Mouse (Mus musculus) lung, embryonic 14.5 days (tissue): ENCODE results near the gene Gps1. TPM values are rescaled to one million over a fixed set of nuclear protein-coding genes. Genes with fewer than 3 reads are reported as not detected.
"Not testable (repeated sequence)": the region's sequence is repeated elsewhere in the genome, so short reads cannot be mapped to it uniquely, and the experiment has no call there.

Source experiments
- ATAC-seq: fragments of 200-750 bp; cut with Nextera tagmentation; 2 replicates; pipeline ENCODE4 v1.8.0; 2017; ENCODE audit warnings: mild to moderate bottlenecking, moderate TSS enrichment, moderate library complexity; ENCODE audit not compliant: insufficient read depth
- DNase-seq: peaks from one replicate; pipeline ENCODE4 v3.0.0-alpha.2; 2015
- H3K27ac ChIP-seq: fragments of 300-500 bp; sonication (generic); 2 replicates; pipeline ENCODE4 v1.5.1; 2014; ENCODE audit warnings: low read depth, mild to moderate bottlenecking, moderate library complexity
- H3K27me3 ChIP-seq: fragments of 300-500 bp; sonication (generic); 2 replicates; pipeline ENCODE4 v1.6.1; 2014; ENCODE audit warnings: low read length, control low read depth; ENCODE audit not compliant: insufficient read depth
- H3K36me3 ChIP-seq: fragments of 300-500 bp; sonication (generic); 2 replicates; pipeline ENCODE4 v1.6.1; 2014; ENCODE audit warnings: control low read depth; ENCODE audit not compliant: insufficient read depth
- H3K4me1 ChIP-seq: fragments of 300-500 bp; sonication (generic); 2 replicates; pipeline ENCODE4 v1.6.1; 2014; ENCODE audit warnings: antibody characterized with exemption, control low read depth; ENCODE audit not compliant: insufficient read depth
- H3K4me2 ChIP-seq: fragments of 300-500 bp; sonication (generic); 2 replicates; pipeline ENCODE4 v1.6.1; 2014; ENCODE audit warnings: mild to moderate bottlenecking
- H3K4me3 ChIP-seq: fragments of 300-500 bp; sonication (generic); 2 replicates; pipeline ENCODE4 v1.5.1; 2014; ENCODE audit warnings: low read depth, low read length
- H3K9ac ChIP-seq: fragments of 300-500 bp; sonication (generic); 2 replicates; pipeline ENCODE4 v1.6.1; 2014
- H3K9me3 ChIP-seq: fragments of 300-500 bp; sonication (generic); 2 replicates; pipeline ENCODE4 v1.6.1; 2016; ENCODE audit warnings: low read depth, low read length, control low read depth
- CTCF ChIP-seq: IDR thresholded peaks from 2 replicates; pipeline ENCODE4 v1.5.1; 2016; ENCODE audit warnings: antibody characterized with exemption, low read depth
- WGBS: fragments of 180-500 bp; shearing (Covaris S2); extraction: QIAGEN DNeasy Blood & Tissue Kit; methylation state at CpG from one replicate; pipeline ENCODE4 v1.1.7; 2014; 5-methylcytosine and 5-hydroxymethylcytosine counted together
- polyA plus RNA-seq: library from polyadenylated mRNA; unstranded; fragments of >200 nt; fragmentation: Nextera tagmentation; extraction: Ambion mirVana; gene quantifications from 2 replicates; pipeline ENCODE4 v1.2.1, GENCODE M21; 2014

The Gps1 gene
- polyA plus RNA-seq, 1 experiment from 2014 or later: 257 TPM

GRCm38 (mm10) chr11:120760236-120760635 is 23.8 kb upstream of the Gps1 start:
- no peak overlapping the region for H3K4me2 ChIP-seq
- H3K4me3 ChIP-seq: no peak overlapping the region
- no peaks in the 10 kb centered on the region for H3K4me1 ChIP-seq
- no peak for TF ChIP-seq CTCF
- H3K9me3 ChIP-seq: peaks cover 7% of the 10 kb centered on the region
- no peak overlapping the region for H3K27ac ChIP-seq
- H3K36me3 ChIP-seq: no peaks in the 10 kb centered on the region
- ATAC-seq (no peak), DNase-seq (no peak)
- no peak overlapping the region for H3K9ac ChIP-seq
- H3K27me3 ChIP-seq: peaks cover 8% of the 10 kb centered on the region; the same call in 1 of the 2 replicates
- 79% methylated on average over 9 of the region's 9 CpGs for WGBS

DNA sequence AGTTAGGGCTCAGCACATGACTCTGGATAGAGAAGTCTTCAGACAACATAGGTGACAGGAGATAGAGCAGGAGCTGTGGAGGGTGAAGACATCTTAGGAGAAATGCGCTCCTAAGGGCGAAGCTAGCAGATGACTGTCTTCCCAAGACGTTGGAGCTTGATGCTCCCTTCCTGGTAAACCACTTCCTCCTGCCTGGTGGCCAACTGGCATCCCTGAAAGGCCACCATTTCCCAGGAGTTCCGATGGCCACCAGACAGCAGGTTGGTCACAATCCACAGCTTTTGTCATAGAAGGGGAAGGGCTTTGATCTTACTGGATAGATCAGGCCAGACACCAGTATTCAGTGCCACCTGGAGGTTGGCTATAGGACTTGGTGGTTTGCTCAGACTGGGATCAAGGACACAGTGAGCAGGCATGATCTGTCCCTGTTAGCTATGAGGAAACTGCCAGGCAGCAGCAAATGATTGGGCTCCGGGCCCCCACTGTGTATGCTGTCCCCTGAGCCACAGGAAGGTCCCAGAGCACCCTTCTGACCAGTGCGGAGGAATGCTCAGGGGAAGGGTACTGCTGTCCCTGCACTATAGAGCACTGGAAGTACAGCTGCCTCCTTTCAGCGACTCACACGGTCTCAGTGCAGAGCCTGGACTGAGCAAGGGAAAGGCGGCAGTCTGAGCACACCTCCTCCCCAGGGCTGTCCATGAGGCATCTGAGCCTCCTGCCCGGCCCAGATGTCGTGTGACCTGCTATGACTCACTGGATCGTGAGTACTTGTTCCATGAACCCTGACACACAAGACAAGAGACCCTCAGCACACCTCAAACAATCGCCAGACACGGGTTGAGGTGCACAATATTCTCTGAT is 22.0 kb upstream of the Gps1 start:
- H3K9me3 ChIP-seq: peaks cover 7% of the 10 kb centered on the region; the same call in 1 of the 2 replicates
- no peak overlapping the region for H3K27ac ChIP-seq
- TF ChIP-seq CTCF: no peak
- ATAC-seq (no peak), DNase-seq (no peak)
- H3K36me3 ChIP-seq: no peaks in the 10 kb centered on the region
- peaks cover 8% of the 10 kb centered on the region; the same call in 1 of the 2 replicates for H3K27me3 ChIP-seq
- no peaks in the 10 kb centered on the region for H3K4me1 ChIP-seq
- H3K9ac ChIP-seq: no peak overlapping the region
- WGBS: 61% methylated on average over 14 of the region's 14 CpGs
- peak overlapping the region; percentile 39; the same call in 1 of the 2 replicates for H3K4me2 ChIP-seq
- H3K4me3 ChIP-seq: no peak overlapping the region

- H3K36me3 ChIP-seq, H3K27ac ChIP-seq, H3K4me3 ChIP-seq, H3K27me3 ChIP-seq, H3K9ac ChIP-seq, H3K9me3 ChIP-seq, H3K4me1 ChIP-seq: not testable (repeated sequence)
- DNase-seq (peak; percentile 34), ATAC-seq (peak; percentile 9; the same call in 1 of the 2 replicates)
- 13% methylated on average over 11 of the region's 14 CpGs for WGBS
- H3K4me2 ChIP-seq: peak within 1 kb of the TSS; percentile 39
Measured at GRCm38 (mm10) chr11:120762672-120763041, 21.4 kb upstream of the Gps1 start, which contains the start of gene Hmga1b. Gene Hmga1b (plus strand): TSS chr11:120762794.

GRCm38 (mm10) chr11:120763121-120763999 is 20.7 kb upstream of the Gps1 start:
- DNase-seq, H3K9me3 ChIP-seq, H3K27me3 ChIP-seq, H3K4me3 ChIP-seq, H3K4me1 ChIP-seq, H3K9ac ChIP-seq, H3K36me3 ChIP-seq, H3K27ac ChIP-seq: not testable (repeated sequence)
- 10% methylated on average over 6 of the region's 23 CpGs for WGBS
- peak overlapping the region; percentile 39 for H3K4me2 ChIP-seq
- peak; percentile 35; the same call in 1 of the 2 replicates for ATAC-seq

- peak; percentile 31; the same call in 1 of the 2 replicates for ATAC-seq
- H3K27me3 ChIP-seq, H3K9ac ChIP-seq, H3K4me1 ChIP-seq, H3K4me2 ChIP-seq, DNase-seq, H3K4me3 ChIP-seq, H3K36me3 ChIP-seq, H3K27ac ChIP-seq, H3K9me3 ChIP-seq: not testable (repeated sequence)
- WGBS: 74% methylated on average over 3 of the region's 7 CpGs
Measured at GRCm38 (mm10) chr11:120767023-120767422, 17.0 kb upstream of the Gps1 start.

DNA sequence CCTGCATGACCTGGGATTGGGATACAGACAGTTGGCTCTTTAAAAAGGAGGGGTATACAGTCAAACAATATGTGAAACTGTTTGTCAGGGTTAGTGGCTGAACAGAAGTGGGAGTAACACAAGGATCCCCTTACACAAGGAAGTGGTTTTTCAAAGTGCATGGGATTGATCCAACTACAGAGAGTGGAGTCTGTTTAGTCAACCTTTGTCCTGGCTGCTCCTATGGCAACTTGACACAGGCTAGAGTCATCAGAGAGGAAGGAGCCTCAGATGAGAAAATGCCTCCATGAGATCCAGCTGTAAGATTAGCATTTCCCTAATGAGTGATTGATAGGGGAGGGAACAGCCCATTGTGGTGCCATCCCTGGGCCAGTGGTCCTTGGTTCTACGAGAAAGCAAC is 15.9 kb upstream of the Gps1 start:
- no peak for TF ChIP-seq CTCF
- H3K9ac ChIP-seq: no peak overlapping the region
- 68% methylated on average over 1 of the region's 1 CpGs for WGBS
- H3K4me1 ChIP-seq: no peaks in the 10 kb centered on the region
- no peaks in the 10 kb centered on the region for H3K36me3 ChIP-seq
- H3K9me3 ChIP-seq: no peaks in the 10 kb centered on the region
- no peak overlapping the region for H3K4me3 ChIP-seq
- no peak for ATAC-seq
- no peaks in the 10 kb centered on the region for H3K27me3 ChIP-seq
- no peak for DNase-seq
- H3K27ac ChIP-seq: no peak overlapping the region
- no peak overlapping the region for H3K4me2 ChIP-seq

DNA sequence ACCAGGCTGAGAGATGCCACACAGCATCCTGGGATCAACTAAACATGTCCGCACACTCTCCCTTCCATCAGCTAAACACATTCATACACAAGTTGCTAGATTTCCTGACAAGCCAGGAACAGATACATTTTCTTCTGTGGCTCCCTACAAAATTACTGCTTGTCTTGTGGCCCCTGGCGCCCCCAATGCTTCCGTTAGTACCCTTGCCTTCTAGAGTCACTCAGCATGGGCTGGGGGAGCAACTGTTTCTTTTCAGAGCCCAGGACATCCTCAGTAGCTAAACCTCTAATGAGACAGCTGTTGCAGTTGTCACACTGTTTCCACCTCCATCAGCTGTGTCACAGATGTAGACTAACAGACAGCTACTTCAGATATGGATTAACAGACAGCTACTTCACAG is 11.3 kb upstream of the Gps1 start:
- ATAC-seq (no peak), DNase-seq (no peak)
- no peak for TF ChIP-seq CTCF
- no peak overlapping the region for H3K4me2 ChIP-seq
- no peaks in the 10 kb centered on the region for H3K9me3 ChIP-seq
- no peak overlapping the region for H3K9ac ChIP-seq
- H3K36me3 ChIP-seq: no peaks in the 10 kb centered on the region
- H3K4me3 ChIP-seq: no peak overlapping the region
- H3K27me3 ChIP-seq: no peaks in the 10 kb centered on the region
- H3K27ac ChIP-seq: no peak overlapping the region
- 64% methylated on average over 3 of the region's 3 CpGs for WGBS
- H3K4me1 ChIP-seq: no peaks in the 10 kb centered on the region
